Mouse (Mus musculus): ENCODE measurements around the gene Gm17677.

DNA sequence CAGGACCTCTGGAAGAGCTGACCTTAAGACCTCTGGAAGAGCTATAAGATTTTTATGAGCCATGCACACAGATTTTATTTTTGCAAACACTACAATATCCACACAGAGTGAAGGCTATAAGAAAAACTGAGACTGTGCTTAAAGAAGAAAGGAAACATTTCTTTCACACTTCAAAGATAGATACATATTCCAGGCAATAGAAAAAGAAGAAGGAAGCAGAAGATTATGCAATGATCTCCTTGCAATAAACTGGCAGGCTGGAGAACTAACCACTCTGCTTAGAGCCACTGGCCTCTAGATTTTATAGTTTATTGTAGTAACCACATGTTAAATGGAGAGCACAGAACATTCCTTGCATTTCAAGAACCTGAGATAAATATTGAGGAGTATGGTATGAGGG lies 16.0 kb downstream of the Gm17677 start:
- TF ChIP-seq POLR2A (IDR thresholded peaks at IDR 0.05; ENCODE audit: low read depth, low read length) (no peak), EP300 (IDR thresholded peaks at IDR 0.05; ENCODE audit: low read length) (no peak), MEF2A (IDR thresholded peaks at IDR 0.05; ENCODE audit: borderline replicate concordance, low read depth, low read length) (no peak), E2F4 (IDR thresholded peaks at IDR 0.05; ENCODE audit: insufficient replicate concordance, low read depth, low read length) (no peak), CTCF (conservative IDR thresholded peaks at IDR 0.05 in 1 of 2, IDR thresholded peaks at IDR 0.05 in 1 of 2; ENCODE audit: low read depth in 2 of 2, low read length in 2 of 2) (no peak), USF1 (IDR thresholded peaks at IDR 0.05; ENCODE audit: low read depth, low read length) (no peak), HCFC1 (IDR thresholded peaks at IDR 0.05; ENCODE audit: low read depth, low read length) (no peak), ZNF384 (IDR thresholded peaks at IDR 0.05; ENCODE audit: low read depth, low read length) (no peak), SMC3 (IDR thresholded peaks at IDR 0.05; ENCODE audit: low read depth, low read length) (no peak), ZC3H11A (IDR thresholded peaks at IDR 0.05; ENCODE audit: low read depth, low read length) (no peak), ETS1 (conservative IDR thresholded peaks at IDR 0.05; ENCODE audit: low read depth, low read length) (no peak), MXI1 (IDR thresholded peaks at IDR 0.05; ENCODE audit: low read depth, low read length) (no peak)

Data from CH12.LX (cell line).